Mouse (Mus musculus) forebrain, embryonic 13.5 days (tissue): ENCODE results near the gene Syce3. TPM values are rescaled to one million over a fixed set of nuclear protein-coding genes. Genes with fewer than 3 reads are reported as not detected.
A peak's percentile ranks its signal among the peaks of the same experiment; 100 is the strongest.

Source experiments
- ATAC-seq: fragments of 200-750 bp; cut with Nextera tagmentation; 2 replicates; pipeline ENCODE4 v1.8.0; 2017
- H3K27ac ChIP-seq: fragments of 300-500 bp; sonication (generic); 2 replicates; pipeline ENCODE4 v1.5.1; 2015; ENCODE audit warnings: inconsistent platforms, mild to moderate bottlenecking, moderate library complexity
- H3K27me3 ChIP-seq: fragments of 300-500 bp; sonication (generic); 2 replicates; pipeline ENCODE4 v1.6.1; 2015; ENCODE audit warnings: mild to moderate bottlenecking, inconsistent platforms
- H3K36me3 ChIP-seq: fragments of 300-500 bp; sonication (generic); 2 replicates; pipeline ENCODE4 v1.6.1; 2015; ENCODE audit warnings: mild to moderate bottlenecking, inconsistent platforms; ENCODE audit not compliant: poor library complexity, severe bottlenecking
- H3K4me1 ChIP-seq: fragments of 300-500 bp; sonication (generic); 2 replicates; pipeline ENCODE4 v1.6.1; 2015; ENCODE audit warnings: inconsistent platforms
- H3K4me2 ChIP-seq: fragments of 300-500 bp; sonication (generic); 2 replicates; pipeline ENCODE4 v1.6.1; 2015; ENCODE audit warnings: inconsistent platforms, mild to moderate bottlenecking, moderate library complexity
- H3K4me3 ChIP-seq: fragments of 300-500 bp; sonication (generic); 2 replicates; pipeline ENCODE4 v1.5.1; 2015; ENCODE audit warnings: mild to moderate bottlenecking, inconsistent platforms
- H3K9ac ChIP-seq: fragments of 300-500 bp; sonication (generic); 2 replicates; pipeline ENCODE4 v1.6.1; 2015; ENCODE audit warnings: mild to moderate bottlenecking, inconsistent platforms
- H3K9me3 ChIP-seq: fragments of 300-500 bp; sonication (generic); replicated peaks from 2 replicates; pipeline ENCODE4 v1.6.1; 2016; ENCODE audit warnings: inconsistent platforms
- WGBS: fragments of 180-500 bp; shearing (Covaris S2); methylation state at CpG from one replicate; pipeline ENCODE4 v1.1.7; 2015; 5-methylcytosine and 5-hydroxymethylcytosine counted together
- polyA plus RNA-seq: library from polyadenylated mRNA; unstranded; fragments of >200 nt; fragmentation: Nextera tagmentation; extraction: Ambion mirVana; gene quantifications from 2 replicates; pipeline ENCODE4 v1.2.1, GENCODE M21; 2015

Syce3 gene
- not detected in 2 replicates for polyA plus RNA-seq

DNA sequence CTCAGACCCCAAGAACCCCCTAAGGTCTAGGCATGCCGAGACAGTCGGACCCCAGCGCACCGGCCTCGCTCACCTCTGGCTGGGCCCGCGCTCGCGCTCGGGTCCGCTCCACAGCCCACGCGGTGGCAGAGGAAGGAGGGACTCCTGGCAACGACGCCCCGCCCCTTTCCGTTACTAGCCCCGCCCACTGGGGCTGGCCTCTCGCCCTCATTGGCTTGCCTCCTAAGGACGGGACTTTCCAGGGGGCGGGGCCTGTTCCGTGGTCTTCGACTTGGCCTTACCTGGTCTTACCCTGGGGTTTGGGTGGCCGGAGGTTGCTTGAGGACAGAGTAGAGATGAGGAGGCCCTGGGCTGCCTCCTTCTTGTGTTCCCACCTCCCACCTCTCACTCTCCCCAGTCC lies at the start of gene Syce3:
Gene Syce3 (minus strand): TSS at position 386 of the 400 bp plus-strand sequence.
- no peak within 1 kb of the TSS for H3K27ac ChIP-seq
- 87% methylated on average over 24 of the region's 24 CpGs for WGBS
- no peaks in the 10 kb centered on the region for H3K4me1 ChIP-seq
- no peaks in the 10 kb centered on the region for H3K36me3 ChIP-seq
- H3K9me3 ChIP-seq, result peaks cover 8% of the 10 kb centered on the region; the same call in 1 of the 2 replicates
- H3K27me3 ChIP-seq, result no peaks in the 10 kb centered on the region
- ATAC-seq, result no peak
- no peak within 1 kb of the TSS for H3K4me2 ChIP-seq
- H3K9ac ChIP-seq, result no peak within 1 kb of the TSS
- H3K4me3 ChIP-seq, result no peak within 1 kb of the TSS

DNA sequence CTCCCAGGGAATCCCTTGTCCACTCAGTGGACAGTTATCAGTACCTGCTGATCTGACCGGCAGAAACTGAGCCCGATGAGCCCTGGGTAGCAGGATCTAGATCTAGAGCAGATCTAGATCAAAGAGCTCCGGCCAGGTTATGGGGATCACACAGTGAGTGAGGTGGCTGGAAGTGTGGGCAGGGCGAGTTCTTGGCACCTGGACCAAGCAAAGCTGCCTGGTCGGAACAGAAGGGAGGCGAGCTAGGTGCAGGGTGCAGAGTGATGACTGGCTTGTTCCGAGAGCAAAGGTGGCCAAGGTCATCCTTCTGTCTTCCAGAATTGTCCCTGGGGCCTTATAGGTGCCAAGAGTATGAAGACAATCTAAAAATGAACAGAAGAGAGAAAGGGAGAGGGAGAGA lies 49.5 kb upstream of the Syce3 start:
- Histone ChIP-seq H3K36me3 (peaks cover 76% of the 10 kb centered on the region), H3K4me1 (peaks cover 16% of the 10 kb centered on the region), H3K9ac (no peak overlapping the region), H3K9me3 (no peaks in the 10 kb centered on the region), H3K4me2 (no peak overlapping the region), H3K4me3 (no peak overlapping the region), H3K27ac (no peak overlapping the region), H3K27me3 (no peaks in the 10 kb centered on the region)
- WGBS, result 91% methylated on average over 7 of the region's 7 CpGs
- no peak for ATAC-seq

DNA sequence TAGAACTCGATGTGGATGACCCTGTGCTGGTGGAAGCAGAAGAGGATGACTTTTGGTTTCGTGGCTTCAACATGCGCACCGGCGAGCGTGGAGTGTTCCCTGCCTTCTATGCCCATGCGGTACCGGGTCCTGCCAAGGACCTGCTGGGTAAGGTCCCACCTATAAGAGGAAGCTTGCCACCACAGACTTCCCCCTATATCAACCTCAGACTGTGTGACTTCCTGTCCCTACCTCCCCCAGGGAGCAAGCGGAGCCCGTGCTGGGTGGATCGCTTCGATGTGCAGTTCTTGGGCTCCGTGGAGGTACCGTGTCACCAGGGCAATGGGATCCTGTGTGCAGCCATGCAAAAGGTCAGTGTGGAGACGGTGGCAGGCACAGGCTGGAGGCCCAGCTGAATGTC lies 48.6 kb upstream of the Syce3 start:
- no peak overlapping the region for H3K4me3 ChIP-seq
- no peaks in the 10 kb centered on the region for H3K9me3 ChIP-seq
- ATAC-seq, result no peak
- H3K36me3 ChIP-seq, result peaks cover 73% of the 10 kb centered on the region
- WGBS, result 94% methylated on average over 15 of the region's 15 CpGs
- H3K9ac ChIP-seq, result no peak overlapping the region
- H3K4me1 ChIP-seq, result peaks cover 20% of the 10 kb centered on the region
- no peak overlapping the region for H3K27ac ChIP-seq
- no peaks in the 10 kb centered on the region for H3K27me3 ChIP-seq
- H3K4me2 ChIP-seq, result no peak overlapping the region

GRCm38 (mm10) chr15:89455642-89456041 lies 45.3 kb upstream of the Syce3 start:
- H3K36me3 ChIP-seq, result peaks cover 44% of the 10 kb centered on the region
- H3K4me3 ChIP-seq, result peak overlapping the region; percentile 85
- peaks cover 26% of the 10 kb centered on the region for H3K4me1 ChIP-seq
- peaks cover 12% of the 10 kb centered on the region for H3K27me3 ChIP-seq
- ATAC-seq, result no peak
- WGBS, result 82% methylated on average over 6 of the region's 6 CpGs
- no peaks in the 10 kb centered on the region for H3K9me3 ChIP-seq
- H3K9ac ChIP-seq, result peak overlapping the region; percentile 88
- H3K4me2 ChIP-seq, result peak overlapping the region; percentile 88
- H3K27ac ChIP-seq, result no peak overlapping the region

DNA sequence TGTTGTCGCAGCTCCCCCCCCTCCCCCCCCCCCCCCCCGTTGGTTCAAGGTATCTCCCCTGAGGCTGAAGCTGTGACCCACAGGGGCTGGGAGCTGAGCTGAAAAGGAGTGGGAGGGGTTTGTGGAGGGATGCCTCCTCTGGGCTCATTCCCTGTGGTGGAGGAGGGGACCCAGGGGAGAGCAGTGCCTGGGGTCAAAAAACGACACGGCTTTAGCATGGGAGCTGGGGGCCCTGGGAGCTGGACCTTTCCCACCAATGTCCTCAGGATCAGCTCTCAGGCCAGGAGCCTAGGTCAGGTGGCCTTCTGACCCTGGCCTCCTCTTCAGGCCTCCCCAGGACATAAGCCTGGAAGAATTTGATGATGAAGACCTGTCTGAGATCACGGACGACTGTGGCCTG lies 44.6 kb upstream of the Syce3 start:
- Histone ChIP-seq H3K36me3 (peaks cover 36% of the 10 kb centered on the region), H3K9me3 (no peaks in the 10 kb centered on the region), H3K4me1 (peaks cover 26% of the 10 kb centered on the region), H3K4me2 (peak overlapping the region; percentile 88), H3K27me3 (peaks cover 12% of the 10 kb centered on the region), H3K27ac (peak overlapping the region; percentile 31; the same call in 1 of the 2 replicates), H3K9ac (peak overlapping the region; percentile 88), H3K4me3 (peak overlapping the region; percentile 85)
- peak; percentile 36 for ATAC-seq
- 7% methylated on average over 4 of the region's 6 CpGs for WGBS

DNA sequence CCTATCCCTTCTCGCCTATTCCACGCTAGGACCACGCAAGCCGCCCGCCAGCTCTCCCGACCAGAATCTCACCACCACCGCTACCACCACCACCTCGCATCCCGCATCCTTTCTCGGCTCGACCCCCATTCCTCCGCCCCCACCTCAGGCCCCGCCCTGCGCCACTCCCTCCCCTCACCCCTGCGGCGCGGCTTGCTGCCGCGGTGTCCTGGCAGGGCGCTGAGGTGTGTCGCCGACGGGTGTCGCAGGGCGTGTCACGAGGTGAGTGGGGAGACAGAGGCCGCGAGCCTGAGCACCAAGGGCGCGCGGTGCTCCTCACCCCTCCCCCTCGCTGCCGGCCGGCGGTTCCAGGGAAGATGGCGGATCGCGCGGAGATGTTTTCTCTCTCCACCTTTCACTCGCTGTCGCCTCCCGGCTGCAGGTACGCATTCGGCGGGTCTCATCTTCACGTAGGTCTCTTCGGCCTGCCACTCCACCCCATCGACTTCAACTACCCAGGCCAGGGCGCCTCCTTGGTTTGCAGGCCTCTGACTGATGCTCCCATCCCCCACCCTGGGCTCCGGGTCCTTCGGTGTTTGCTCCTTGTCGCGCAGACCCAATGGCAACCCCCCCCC lies 43.7 kb upstream of the Syce3 start, which contains the start of gene Mapk8ip2:
Gene Mapk8ip2 (plus strand): TSS at position 49 of the 614 bp plus-strand sequence.
- peak; percentile 85 for ATAC-seq
- Histone ChIP-seq H3K4me1 (peaks cover 26% of the 10 kb centered on the region), H3K27me3 (peaks cover 18% of the 10 kb centered on the region), H3K4me2 (peak within 1 kb of the TSS; percentile 88), H3K36me3 (peaks cover 27% of the 10 kb centered on the region), H3K9me3 (no peaks in the 10 kb centered on the region), H3K9ac (peak within 1 kb of the TSS; percentile 88), H3K27ac (peak within 1 kb of the TSS; percentile 77), H3K4me3 (peak within 1 kb of the TSS; percentile 85)
- WGBS, result under 1% methylated on average over 53 of the region's 53 CpGs

DNA sequence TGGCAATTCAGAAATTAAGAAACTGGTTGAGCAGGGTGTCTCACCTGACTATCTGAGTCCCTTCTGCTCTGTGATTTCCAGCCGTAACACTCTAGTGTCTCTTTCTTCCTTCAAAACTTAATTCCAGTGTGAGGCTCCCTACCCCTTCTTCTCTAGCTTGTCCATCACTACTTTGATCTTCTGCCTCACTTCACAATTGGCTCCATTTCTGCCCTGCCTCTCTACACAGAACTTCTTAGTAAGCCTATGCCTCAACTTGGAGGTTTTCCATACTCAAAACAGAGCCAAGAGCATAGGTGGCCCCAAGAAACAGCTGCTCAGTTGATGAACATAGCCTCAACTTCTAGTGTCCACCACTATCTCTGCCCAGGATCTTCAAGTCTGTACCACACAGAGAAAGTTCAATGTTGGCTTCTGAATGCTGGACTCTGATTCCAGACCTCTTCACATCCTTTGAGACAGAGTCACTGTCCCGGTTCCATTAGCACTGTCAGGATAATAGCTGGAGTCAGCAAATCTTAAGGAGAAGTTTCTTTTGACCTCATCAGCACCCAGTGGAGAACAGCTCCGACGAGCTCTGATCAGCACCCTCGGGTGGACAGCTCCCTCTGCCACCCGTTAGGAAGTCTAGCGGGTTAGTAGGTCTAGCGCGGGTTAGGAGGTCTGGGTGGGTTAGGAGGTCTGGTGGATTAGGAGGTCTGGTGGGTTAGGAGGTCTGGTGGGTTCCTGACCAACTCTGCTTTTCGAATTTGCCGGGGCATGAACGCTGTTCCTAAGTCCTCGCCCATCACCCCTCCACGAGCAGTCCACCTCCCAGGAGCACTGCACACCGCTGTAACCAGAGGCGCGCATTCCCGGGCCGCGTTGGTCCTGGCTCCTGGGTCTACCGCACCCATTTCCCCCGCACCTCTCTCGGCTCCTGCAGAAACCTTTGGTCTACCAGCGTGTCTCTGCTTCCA lies 42.9 kb upstream of the Syce3 start:
- Histone ChIP-seq H3K27me3 (peaks cover 18% of the 10 kb centered on the region), H3K9ac (peak overlapping the region; percentile 88), H3K4me3 (peak overlapping the region; percentile 85), H3K4me1 (peaks cover 26% of the 10 kb centered on the region), H3K4me2 (peak overlapping the region; percentile 88), H3K36me3 (peaks cover 19% of the 10 kb centered on the region), H3K9me3 (no peaks in the 10 kb centered on the region), H3K27ac (no peak overlapping the region)
- 5% methylated on average over 24 of the region's 24 CpGs for WGBS
- ATAC-seq, result peak; percentile 69

- no peak overlapping the region for H3K27ac ChIP-seq
- H3K4me2 ChIP-seq, result no peak overlapping the region
- 32% methylated on average over 8 of the region's 8 CpGs for WGBS
- H3K9me3 ChIP-seq, result no peaks in the 10 kb centered on the region
- H3K4me1 ChIP-seq, result no peaks in the 10 kb centered on the region
- no peaks in the 10 kb centered on the region for H3K36me3 ChIP-seq
- ATAC-seq, result no peak
- no peaks in the 10 kb centered on the region for H3K27me3 ChIP-seq
- H3K4me3 ChIP-seq, result no peak overlapping the region
- no peak overlapping the region for H3K9ac ChIP-seq
Measured at GRCm38 (mm10) chr15:89442486-89443070, 32.3 kb upstream of the Syce3 start.

GRCm38 (mm10) chr15:89435878-89436277 lies 25.6 kb upstream of the Syce3 start:
- no peak for ATAC-seq
- H3K4me2 ChIP-seq, result no peak overlapping the region
- H3K4me3 ChIP-seq, result no peak overlapping the region
- H3K9ac ChIP-seq, result no peak overlapping the region
- WGBS, result 86% methylated on average over 5 of the region's 5 CpGs
- H3K4me1 ChIP-seq, result 0 out of 2 replicates have a peak, but pooled peaks cover 4% of the 10 kb centered on the region
- no peaks in the 10 kb centered on the region for H3K9me3 ChIP-seq
- no peaks in the 10 kb centered on the region for H3K27me3 ChIP-seq
- H3K36me3 ChIP-seq, result no peaks in the 10 kb centered on the region
- H3K27ac ChIP-seq, result no peak overlapping the region

DNA sequence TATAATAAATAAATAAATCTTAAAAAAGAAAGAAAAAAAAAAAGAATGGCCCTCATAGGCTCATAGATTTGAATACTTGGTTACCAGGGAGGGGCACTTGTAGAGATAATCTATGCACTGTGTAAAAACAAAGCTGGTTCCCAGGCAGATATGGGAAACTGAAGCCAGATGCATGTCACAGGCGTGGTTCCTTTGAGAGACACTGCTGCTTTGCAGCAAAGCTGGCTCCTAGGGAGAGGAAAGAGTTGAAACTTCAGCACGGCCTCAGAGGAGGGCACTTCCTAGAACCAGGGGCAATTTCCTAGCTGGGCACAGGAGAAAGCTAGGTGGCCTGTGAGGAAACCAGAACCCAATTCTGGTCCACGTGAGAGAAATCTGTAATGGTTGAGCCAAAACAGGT lies 23.8 kb upstream of the Syce3 start:
- no peaks in the 10 kb centered on the region for H3K36me3 ChIP-seq
- ATAC-seq, result no peak
- no peak overlapping the region for H3K4me3 ChIP-seq
- H3K9me3 ChIP-seq, result no peaks in the 10 kb centered on the region
- H3K27ac ChIP-seq, result no peak overlapping the region
- no peak overlapping the region for H3K9ac ChIP-seq
- no peak overlapping the region for H3K4me2 ChIP-seq
- 71% methylated on average over 3 of the region's 3 CpGs for whole genome bisulfite sequencing
- no peaks in the 10 kb centered on the region for H3K27me3 ChIP-seq
- 0 out of 2 replicates have a peak, but pooled peaks cover 5% of the 10 kb centered on the region for H3K4me1 ChIP-seq

DNA sequence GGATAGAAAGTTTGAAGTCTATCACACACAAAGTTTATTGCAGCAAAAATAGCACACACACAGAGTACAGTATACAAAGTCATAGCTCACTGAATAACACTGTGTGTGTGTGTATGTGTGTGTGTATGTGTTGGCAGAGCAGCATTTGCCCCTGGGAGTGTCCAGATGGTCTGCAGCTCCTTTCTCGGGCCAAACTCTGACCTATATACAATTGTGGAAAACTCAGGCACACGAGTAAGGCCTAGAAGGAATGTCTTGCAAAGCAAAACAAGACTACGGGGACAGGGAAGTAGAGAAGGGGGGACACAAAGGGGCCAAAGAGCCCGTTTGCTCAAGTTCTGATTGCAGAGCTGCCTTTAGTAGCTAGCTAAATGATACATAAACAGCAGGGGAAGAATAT lies 22.6 kb upstream of the Syce3 start:
- Histone ChIP-seq H3K4me1 (peaks cover 14% of the 10 kb centered on the region), H3K9me3 (no peaks in the 10 kb centered on the region), H3K36me3 (peaks cover 2% of the 10 kb centered on the region), H3K9ac (no peak overlapping the region), H3K4me3 (no peak overlapping the region), H3K27me3 (no peaks in the 10 kb centered on the region), H3K27ac (no peak overlapping the region), H3K4me2 (no peak overlapping the region)
- ATAC-seq, result no peak
- WGBS, result 78% methylated on average over 4 of the region's 4 CpGs

GRCm38 (mm10) chr15:89431806-89432205 lies 21.5 kb upstream of the Syce3 start:
- Histone ChIP-seq H3K4me2 (no peak overlapping the region), H3K36me3 (peaks cover 13% of the 10 kb centered on the region), H3K9ac (no peak overlapping the region), H3K9me3 (no peaks in the 10 kb centered on the region), H3K4me3 (no peak overlapping the region), H3K27me3 (no peaks in the 10 kb centered on the region), H3K27ac (no peak overlapping the region), H3K4me1 (peaks cover 16% of the 10 kb centered on the region)
- no peak for ATAC-seq
- 96% methylated on average over 6 of the region's 6 CpGs for WGBS
